Mouse (Mus musculus) CD8-positive naive resting alpha-beta T cell, adult 2 months (primary cell): ENCODE measurements around the gene Ttc1.

Experiments
- DNase-seq, 2 experiments: peaks; one replicate each; pipeline ENCODE4 v3.0.0; 2022; ENCODE audit warnings: low read depth in 2 of 2, low spot score in 2 of 2

The Ttc1 gene

DNA sequence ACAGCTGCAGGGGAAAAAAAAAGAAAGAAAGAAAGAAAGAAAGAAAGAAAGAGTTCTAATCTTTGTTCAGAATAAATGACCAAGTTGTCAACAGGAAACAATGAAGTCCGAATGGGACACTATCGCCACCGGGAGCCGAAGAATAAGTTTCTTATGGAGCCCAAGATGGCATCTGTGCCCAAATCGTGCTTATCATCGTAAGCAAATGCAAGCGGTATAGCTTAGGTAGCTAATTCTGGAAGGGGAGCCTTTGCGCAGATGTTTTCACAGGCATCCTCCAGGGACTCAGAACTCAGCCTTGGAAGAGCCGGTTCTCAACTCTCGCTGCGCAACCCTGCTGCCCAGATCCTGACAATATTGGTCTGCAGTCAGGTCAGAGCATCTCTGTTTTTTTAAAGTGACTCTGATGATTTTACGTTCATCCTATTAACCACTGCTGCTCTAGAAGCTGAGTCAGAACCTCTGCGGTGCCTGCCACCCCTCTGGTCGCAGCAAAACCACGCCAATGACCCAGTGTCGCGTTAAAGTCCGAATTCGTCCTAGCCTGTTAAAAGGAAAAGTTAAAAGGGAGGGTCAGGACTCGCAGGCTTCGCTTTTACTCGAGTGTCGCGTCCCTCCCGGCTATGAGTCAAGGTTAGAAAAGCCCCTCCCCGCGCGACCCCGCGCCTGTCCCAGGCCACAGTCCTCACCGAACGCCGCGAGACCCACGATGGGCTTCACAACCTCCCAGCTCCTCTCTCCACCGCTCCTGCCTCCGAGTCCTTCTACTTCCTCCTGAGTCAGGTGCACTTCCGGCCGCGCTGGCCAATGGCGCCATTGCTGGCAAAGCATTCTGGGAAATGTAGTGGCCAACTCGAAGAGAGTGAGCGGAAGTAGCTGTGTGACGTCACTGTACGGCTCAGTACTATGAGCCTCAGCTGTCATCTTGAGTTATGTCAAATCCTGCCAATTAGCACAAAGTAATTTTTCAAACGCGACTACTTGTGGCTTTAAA lies at the start of gene Ttc1:
Gene Ttc1 (minus strand): TSS at position 776 of the 994 bp plus-strand sequence.
- DNase-seq = peak; percentile 92 to 94

DNA sequence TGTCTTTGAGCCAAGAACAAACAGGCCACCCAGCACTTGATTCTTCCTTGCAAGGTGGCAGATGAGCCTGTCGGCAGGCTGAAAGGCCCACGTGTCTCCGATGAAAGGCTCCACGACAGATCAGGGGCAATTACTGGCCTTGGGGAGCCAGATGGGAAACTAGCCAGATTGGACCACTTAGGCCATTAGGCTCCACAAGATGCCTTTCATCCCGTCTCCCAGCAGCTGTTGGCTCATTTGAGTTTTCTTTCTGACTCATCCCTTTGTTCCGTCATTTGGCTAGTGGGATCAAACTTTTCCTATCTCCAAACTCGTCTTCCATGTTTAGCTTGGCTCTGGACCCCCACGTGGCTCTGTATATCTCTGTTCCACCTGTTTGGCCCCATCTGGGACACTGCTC lies 48.2 kb upstream of the Ttc1 start:
- no peak for DNase-seq

DNA sequence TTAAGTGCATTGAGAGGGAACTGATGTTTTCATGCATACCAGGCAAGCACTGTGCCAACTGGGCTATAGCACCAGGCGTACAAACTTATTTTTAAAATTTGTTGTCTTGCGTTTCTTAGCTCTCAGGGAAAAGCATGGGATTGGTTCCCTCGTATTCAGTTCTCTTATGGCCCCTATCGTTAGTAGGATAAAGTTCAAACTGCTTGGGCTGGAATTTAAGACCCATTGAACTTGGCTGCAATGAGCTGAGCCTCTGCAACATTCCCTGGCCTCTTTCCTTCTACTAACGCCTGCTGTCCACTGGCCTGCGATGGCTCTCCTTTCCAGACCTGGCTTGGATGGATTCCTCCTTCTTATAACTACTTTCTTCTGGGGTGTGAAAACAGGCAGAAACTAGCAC lies 42.6 kb upstream of the Ttc1 start:
- DNase-seq = no peak

DNA sequence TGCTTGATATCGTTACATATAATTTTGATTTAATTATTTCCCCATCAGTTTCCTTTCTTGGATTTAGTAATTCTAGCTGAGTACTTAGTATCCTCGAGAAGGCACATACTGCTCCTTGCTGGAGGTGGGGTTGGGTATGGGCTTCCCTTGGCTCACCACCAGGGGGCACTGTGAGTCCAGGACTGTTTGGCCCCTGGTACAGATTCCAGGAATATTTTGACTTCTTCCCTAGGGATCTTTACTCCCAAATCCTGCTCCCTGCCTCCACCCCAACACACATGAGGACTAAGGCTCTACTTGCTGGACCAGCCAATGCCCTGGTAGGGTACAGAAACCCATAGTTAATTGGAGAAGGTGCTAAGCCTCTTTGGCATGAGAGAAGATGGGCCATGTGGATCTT lies 36.0 kb upstream of the Ttc1 start:
- peak in 1 of 2 experiments; percentile 11 for DNase-seq

DNA sequence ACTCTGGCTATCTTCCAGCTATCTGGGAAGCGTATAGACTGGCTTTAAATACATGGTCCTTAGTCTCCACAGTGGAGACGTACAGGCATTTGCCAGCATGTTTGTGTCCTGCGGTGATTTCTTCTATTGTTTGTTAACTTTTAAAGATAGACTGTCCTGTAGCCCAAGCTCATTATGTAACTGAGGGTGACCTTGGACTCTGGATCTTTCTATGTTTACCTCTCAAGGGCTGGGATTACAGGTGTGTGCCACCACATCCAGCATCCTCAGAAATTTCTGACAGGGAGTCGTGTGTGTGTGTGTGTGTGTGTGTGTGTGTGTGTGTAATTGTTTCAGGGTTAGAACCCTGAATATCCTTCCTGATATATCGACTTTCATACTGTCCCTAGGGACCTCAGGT lies 35.3 kb upstream of the Ttc1 start:
- DNase-seq = no peak

DNA sequence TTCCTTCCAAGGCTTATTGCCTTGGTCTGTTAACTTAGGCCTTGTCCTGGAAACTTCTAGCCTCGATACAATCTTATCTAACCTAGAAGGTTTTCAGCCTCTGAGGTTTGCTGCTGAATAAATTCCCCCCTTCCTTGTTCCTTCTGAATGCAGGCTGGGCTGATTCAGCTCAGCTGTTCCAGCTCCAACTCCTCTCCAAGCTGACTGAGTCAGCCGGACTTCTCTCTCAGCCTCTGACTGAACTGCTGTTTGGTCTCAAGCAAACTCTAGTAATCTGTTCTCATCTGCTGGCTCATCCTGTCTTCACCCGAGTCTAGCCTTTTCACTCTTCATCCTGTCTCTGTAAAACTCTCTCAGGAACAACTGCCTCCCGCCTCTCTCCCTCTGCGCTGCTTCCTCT lies 31.7 kb upstream of the Ttc1 start:
- no peak for DNase-seq

DNA sequence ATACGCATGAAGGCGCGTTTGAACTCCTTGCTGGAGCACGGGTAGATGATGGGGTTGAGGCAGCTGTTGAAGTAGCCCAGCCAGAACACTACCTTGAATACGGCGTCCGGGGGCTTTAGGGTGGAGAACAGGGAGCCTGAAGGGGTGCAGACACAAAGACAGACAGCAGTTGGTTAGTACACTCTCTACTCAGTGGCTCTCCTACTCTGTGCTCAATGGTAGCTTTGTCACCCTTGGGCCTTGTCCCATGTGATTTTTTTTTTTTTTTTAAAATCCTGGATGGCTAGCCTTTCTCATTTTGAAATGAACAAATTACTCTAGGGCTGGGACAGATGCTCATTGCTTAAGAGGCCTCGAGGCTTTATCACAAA lies 28.5 kb upstream of the Ttc1 start:
- DNase-seq = no peak

DNA sequence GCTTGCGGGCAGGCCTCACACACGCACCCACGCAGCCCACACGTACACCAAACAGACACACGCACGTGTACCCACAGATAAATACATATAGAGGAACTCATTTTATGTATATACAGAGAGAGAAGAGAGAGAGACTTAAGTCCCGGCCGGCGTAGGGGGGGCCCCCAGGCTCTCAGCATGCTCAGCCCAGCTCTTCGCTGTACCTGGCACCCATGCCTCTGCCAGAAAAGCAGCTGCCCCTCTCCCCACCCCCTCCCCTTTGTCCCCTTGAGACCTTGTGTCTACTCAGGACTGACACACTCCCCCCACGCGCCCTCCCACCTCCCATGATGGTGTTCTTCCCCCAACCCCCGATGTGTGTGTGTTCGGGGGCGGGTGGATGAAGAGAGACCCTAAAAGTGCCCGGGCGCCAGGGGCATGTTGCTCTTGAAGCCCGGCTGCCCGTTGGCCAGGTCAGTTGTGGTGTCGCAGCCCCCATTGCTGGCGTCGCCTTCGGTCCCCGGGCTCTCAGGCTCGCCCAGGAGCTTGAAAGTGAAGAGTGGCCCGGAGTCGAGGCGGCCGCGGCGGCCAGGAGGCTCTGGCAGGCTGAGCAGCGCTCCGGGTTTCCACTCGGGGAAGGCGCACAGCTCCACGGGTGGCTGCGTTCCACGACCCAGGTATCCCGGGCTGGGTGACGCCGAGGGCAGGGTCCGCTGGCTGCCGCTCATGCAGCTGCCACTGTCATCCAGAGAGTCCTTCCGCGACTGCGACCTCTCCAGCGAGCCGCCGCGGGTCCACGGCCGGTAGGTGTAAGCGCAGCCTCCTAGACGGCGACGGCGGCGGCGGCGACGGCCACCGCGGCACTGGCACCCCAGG lies 27.9 kb upstream of the Ttc1 start:
- no peak for DNase-seq

DNA sequence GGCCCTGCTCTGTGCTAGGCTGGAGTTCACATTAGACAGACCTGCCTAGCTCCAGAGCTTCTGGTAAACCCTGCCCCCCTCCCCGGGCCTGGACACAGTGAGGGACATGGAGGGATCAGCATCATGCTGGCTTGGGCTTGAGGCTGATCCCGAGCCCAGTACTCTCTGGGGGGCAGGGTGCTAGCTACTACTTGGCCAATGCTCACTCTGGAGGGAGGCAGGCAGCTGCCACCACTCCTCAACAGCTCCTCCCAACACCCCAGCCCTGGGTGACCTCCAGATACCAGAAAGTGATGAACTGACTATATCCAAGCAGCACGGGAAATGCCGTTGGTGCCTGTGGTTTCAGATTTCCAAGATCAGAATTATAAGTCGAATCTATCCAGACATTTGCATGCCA lies 25.9 kb upstream of the Ttc1 start:
- no peak for DNase-seq

DNA sequence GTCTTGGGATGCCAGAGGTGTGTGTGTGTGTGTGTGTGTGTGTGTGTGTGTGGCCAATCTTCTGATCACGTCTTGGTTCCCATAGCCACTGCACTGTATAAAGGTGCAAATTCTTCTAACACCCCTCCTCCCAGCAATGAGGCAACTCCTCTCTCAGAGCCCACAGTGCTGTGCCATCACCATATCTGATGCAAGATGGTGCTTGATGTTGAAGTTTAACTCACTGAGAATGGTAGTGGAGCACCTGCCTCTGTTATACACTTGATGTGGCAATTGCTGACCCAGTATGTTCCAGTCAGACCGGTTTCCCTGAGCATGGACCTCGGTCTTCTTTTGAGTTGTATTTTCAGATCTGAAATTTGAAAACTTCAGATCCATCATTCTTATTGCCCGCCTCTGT lies 22.3 kb upstream of the Ttc1 start:
- DNase-seq = no peak

DNA sequence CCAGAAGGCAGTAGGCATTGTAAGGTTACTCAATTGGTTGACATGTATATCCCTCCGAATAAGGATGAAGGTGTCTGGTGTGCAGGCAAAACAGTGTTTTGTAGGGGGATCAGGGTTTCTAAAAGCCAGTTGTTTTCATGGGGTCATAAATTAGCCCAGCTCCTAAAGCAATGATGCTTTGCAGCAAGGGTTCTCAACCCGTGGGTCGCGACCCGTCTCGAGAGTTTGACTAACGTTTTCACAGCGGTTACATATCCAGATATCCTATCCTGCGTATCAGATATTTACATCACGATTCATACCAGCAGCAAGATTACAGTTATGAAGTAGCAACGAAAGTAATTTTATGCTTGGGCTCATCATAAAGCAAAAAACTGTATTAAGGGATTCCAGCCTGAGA lies 19.9 kb upstream of the Ttc1 start:
- no peak for DNase-seq

DNA sequence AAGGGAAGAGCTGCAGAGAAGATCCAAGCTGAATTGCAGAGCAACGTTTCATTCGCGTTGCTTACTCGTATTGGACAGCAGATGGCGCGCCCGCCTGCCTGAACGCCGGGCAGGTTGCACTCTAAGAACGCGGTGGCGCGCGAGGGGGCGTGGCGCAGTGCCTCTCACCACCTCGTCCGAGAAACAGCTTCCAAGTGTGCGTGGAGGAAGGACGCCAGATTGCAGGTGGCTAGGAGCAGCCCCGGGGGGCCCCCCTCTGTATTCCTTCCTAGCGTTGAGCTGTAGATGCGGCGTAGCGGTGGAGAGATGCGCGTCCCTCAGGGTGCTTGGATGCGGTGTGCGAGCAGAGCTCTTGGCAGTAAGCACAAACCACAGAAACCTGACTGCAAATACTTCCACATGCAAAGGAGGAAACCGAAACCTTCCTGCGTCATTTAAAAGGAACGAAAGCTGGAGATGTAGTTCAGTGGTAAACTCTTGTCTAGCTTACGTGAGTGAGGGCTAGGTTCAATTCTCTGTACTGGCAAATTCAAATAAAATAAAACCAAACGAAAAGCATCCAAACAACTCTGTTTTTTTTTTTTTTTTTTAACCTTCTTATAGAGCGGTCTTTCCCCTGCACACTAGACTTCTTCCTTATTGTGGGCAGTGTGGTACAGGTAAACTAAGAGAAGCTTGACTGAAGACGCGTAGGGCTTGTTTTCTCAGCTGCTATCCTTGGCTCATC lies 19.3 kb upstream of the Ttc1 start:
- peak; percentile 70 to 79 for DNase-seq

DNA sequence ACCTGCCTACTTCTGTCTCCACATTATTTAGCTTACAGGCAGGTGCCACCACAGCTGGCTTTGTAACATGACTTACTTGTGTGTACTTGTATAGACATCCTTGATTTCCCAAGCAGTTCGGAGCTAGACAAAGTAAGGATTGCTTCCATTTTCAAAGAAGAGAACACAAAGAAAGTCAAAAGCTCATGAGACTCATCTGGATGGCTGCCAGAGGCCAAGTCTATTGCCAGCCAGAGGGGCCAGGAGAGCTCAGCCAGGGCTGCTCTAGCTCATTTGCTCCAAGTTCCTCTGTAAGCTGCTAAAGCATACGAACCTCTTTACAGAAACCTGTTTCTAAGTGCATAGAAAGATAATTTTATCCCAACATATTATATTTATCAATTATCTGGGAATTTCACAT lies 10.6 kb upstream of the Ttc1 start:
- DNase-seq = no peak

DNA sequence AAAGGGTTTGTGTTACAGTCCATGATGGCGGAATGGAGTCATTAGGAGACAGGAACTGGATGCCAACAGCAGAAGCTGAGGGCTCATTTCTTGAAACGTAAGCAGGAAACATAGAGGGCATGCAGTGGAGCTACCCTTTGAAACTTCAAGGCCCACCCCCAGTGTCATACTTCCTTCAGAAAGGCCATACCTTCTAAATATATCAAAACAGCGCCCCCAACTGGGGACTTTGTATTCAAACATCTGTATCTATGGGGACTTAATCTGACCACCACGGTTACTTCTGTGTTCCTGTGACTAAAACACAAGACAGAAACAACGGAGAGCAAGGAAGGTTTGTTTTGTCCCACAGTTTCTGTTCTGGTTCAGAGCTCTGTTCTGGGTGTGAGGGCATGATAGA lies 7.6 kb upstream of the Ttc1 start:
- DNase-seq = peak in 1 of 2 experiments; percentile 18

DNA sequence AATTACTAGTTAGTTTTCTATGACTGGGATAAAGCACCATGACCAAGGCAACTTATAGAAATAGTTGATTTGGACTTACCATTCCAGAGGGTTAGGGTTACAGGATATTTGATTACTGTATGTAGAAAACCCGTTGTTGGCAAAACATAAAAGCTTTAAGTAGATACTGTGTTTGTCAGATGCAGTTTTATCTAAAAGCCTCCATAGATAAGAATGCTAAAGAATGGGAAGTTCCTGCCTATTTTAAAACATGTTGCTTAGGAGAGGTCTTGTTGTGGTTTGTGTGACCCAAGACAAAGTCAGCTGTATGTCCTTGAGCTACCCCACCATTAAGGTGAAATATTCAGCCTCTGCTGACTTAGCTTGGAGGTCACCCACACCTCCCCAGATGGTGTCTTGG lies 6.8 kb upstream of the Ttc1 start:
- DNase-seq = no peak

DNA sequence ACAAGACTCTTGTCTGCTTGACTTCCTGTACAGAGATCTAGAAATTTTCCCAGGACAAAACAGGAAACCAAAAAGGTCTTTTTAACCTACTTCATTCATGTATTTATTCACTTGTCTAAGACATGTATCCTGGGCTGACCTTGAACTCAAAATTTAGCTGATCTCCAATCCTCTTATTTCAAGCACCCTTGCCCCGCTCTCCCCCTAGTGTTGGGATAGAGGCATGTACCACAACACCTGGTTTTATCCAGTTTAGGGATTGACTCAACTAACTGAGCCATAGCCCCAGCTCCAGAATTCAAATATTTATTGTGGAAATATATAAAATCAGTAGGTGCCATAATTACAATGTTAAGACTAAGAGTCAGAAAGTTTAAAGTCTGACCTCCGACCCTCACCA lies 3.7 kb upstream of the Ttc1 start:
- no peak for DNase-seq

DNA sequence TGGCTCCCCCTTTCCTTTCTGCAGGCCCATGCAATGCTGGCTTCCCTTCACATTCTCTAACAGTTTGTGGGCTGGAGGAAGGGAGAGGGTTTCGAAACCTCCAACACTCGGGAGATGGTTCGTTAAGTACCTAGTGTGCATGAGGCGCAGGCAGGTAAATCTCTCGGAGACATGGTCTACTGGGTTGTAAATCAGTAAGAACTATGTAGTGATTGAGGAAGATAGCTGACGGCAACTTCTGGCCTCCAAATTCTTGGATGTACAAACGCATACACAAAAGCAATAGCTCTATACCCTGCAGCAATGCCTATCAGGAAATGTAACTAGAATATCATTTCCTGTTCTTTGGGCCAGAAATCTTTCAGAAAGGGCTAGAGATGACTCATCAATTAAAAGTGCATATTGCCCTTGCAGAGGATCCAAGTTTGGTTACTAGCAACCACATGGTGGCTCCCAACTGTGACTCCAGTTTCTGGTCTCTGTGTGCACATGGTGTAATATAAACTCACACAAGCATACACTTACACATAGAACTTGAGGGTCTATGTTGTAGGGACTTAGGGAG lies 19.0 kb downstream of the Ttc1 start:
- DNase-seq = no peak

DNA sequence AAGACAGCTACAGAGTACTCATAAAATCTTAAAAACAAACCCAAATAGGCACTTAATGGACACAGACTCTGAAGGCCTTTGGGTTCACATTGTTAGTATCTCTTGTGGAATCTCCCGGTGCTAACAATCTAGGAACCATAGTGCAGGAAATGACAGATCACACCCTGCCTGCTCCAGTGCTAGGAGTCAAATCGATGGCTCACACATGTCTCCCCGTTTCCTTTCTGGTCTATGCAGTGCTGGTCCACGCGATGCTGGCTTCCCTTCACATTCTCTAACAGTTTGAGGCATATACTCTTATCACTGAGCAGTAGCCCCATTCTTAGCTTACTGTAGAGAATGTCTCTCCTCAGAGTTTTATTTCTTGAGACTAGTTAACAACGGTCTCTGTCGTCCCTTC lies 20.0 kb downstream of the Ttc1 start:
- no peak for DNase-seq

DNA sequence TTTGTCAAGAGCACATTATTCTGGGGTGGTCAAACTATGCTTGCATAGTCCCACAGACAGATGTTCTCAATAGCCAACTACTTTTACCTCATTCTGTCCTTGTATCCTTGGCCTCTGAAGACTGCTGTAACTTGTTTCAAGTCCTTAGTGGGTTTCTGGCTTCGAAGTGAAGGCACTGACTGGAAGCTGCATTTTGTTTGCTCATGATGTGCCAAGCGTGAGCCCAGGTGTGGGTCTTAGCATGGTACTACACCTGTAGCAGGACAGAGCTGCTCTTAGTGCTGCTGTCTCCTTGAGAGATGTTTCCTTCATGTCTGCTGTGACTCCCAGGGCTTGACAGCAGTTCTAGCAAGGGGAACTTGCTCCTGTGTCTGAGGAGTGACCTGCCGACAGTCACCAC lies 24.4 kb downstream of the Ttc1 start:
- no peak for DNase-seq

DNA sequence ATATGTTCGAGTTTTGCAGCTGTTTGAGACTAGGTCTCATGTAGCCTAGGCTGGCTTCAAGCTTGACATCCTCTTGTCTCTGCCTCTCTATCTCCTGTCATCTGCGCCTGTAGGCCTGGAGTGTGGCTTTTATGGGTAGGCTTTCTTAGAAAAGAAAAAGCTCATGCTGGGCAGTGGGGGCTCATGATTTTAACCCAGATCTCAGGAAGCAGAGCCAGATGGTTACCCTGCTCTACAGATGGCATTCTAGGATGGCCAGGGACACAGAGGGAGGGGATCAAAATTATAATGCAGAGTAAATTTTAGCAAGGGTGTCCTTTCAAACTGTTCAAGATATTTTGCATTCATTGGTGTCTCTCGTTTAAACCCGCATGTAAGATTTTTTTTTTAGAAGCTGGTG lies 35.6 kb downstream of the Ttc1 start:
- DNase-seq = no peak

DNA sequence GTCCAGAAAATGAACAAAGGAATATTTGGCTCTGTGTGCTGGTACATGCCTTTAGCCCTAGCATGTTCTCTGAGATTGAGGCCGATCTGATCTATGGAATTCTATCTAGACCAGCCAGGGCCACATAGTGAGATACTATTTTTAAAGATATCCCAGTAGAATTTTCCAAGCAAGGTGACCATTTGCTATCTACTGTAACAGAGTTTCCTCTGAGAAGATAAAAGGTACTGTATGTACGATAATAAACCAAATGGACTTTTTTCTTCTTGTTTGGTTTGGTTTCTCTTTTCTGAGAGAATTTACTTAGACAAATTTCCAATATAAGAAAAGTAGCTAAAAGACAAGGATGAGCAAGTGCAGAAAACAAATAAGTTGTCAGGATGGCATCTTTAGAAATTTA lies 39.4 kb downstream of the Ttc1 start:
- DNase-seq = no peak
